Mouse (Mus musculus) forebrain, embryonic 16.5 days (tissue): Measurements from ENCODE around the gene Csrnp2. TPM values are rescaled to one million over a fixed set of nuclear protein-coding genes. Genes with fewer than 3 reads are reported as not detected.

ENCODE experiments used
- ATAC-seq: fragments of 200-750 bp; cut with Nextera tagmentation; 2 replicates; pipeline ENCODE4 v1.8.0; 2017; ENCODE audit warnings: mild to moderate bottlenecking, moderate library complexity
- H3K27ac ChIP-seq: fragments of 300-500 bp; sonication (generic); 2 replicates; pipeline ENCODE4 v1.5.1; 2014; ENCODE audit warnings: low read length, control low read depth
- H3K27me3 ChIP-seq: fragments of 300-500 bp; sonication (generic); replicated peaks from 2 replicates; pipeline ENCODE4 v1.6.1; 2014; ENCODE audit warnings: low read length; ENCODE audit not compliant: control insufficient read depth, insufficient read depth
- H3K36me3 ChIP-seq: fragments of 300-500 bp; sonication (generic); 2 replicates; pipeline ENCODE4 v1.6.1; 2014; ENCODE audit not compliant: control insufficient read depth, insufficient read depth
- H3K4me1 ChIP-seq: fragments of 300-500 bp; sonication (generic); replicated peaks from 2 replicates; pipeline ENCODE4 v1.6.1; 2014; ENCODE audit warnings: low read length; ENCODE audit not compliant: control insufficient read depth, insufficient read depth
- H3K4me2 ChIP-seq: fragments of 300-500 bp; sonication (generic); 2 replicates; pipeline ENCODE4 v1.6.1; 2014; ENCODE audit warnings: mild to moderate bottlenecking, low read length, control low read depth
- H3K4me3 ChIP-seq: fragments of 300-500 bp; sonication (generic); replicated peaks from 2 replicates; pipeline ENCODE4 v1.5.1; 2014; ENCODE audit warnings: mild to moderate bottlenecking, low read length, control low read depth
- H3K9ac ChIP-seq: fragments of 300-500 bp; sonication (generic); replicated peaks from 2 replicates; pipeline ENCODE4 v1.6.1; 2014; ENCODE audit warnings: low read depth, low read length, control low read depth
- H3K9me3 ChIP-seq: fragments of 300-500 bp; sonication (generic); 2 replicates; pipeline ENCODE4 v1.6.1; 2016; ENCODE audit warnings: low read length; ENCODE audit not compliant: control insufficient read depth
- WGBS: fragments of 180-500 bp; shearing (Covaris S2); extraction: QIAGEN DNeasy Blood & Tissue Kit; methylation state at CpG from one replicate; pipeline ENCODE4 v1.1.7; 2014; 5-methylcytosine and 5-hydroxymethylcytosine counted together
- polyA plus RNA-seq: library from polyadenylated mRNA; unstranded; fragments of >200 nt; fragmentation: Nextera tagmentation; extraction: Ambion mirVana; gene quantifications from 2 replicates; pipeline ENCODE4 v1.2.1, GENCODE M21; 2015

The Csrnp2 gene
- polyA plus RNA-seq, 1 experiment from 2014 or later = 56.3 TPM

GRCm38 (mm10) chr15:100456356-100456991, 38.8 kb downstream of the Csrnp2 start:
- no peak overlapping the region for H3K9ac ChIP-seq
- H3K4me1 ChIP-seq = no peaks in the 10 kb centered on the region
- H3K27me3 ChIP-seq = 0 out of 2 replicates have a peak, but pooled peaks cover 2% of the 10 kb centered on the region
- no peak overlapping the region for H3K4me2 ChIP-seq
- H3K27ac ChIP-seq = no peak overlapping the region
- ATAC-seq = no peak
- H3K9me3 ChIP-seq = no peaks in the 10 kb centered on the region
- 59% methylated on average over 7 of the region's 7 CpGs for WGBS
- no peak overlapping the region for H3K4me3 ChIP-seq
- H3K36me3 ChIP-seq = no peaks in the 10 kb centered on the region

GRCm38 (mm10) chr15:100452486-100452885, 42.8 kb downstream of the Csrnp2 start:
- H3K4me3 ChIP-seq = no peak overlapping the region
- no peaks in the 10 kb centered on the region for H3K27me3 ChIP-seq
- no peaks in the 10 kb centered on the region for H3K9me3 ChIP-seq
- 82% methylated on average over 11 of the region's 11 CpGs for WGBS
- no peak overlapping the region for H3K4me2 ChIP-seq
- no peaks in the 10 kb centered on the region for H3K36me3 ChIP-seq
- peaks cover 6% of the 10 kb centered on the region; the same call in 1 of the 2 replicates for H3K4me1 ChIP-seq
- H3K27ac ChIP-seq = no peak overlapping the region
- no peak overlapping the region for H3K9ac ChIP-seq
- no peak for ATAC-seq

GRCm38 (mm10) chr15:100451245-100451644, 44.0 kb downstream of the Csrnp2 start:
- H3K27me3 ChIP-seq = no peaks in the 10 kb centered on the region
- WGBS = 49% methylated on average over 16 of the region's 16 CpGs
- no peak overlapping the region for H3K9ac ChIP-seq
- H3K4me2 ChIP-seq = no peak overlapping the region
- H3K36me3 ChIP-seq = no peaks in the 10 kb centered on the region
- H3K4me1 ChIP-seq = peaks cover 6% of the 10 kb centered on the region; the same call in 1 of the 2 replicates
- ATAC-seq = no peak
- no peak overlapping the region for H3K4me3 ChIP-seq
- H3K9me3 ChIP-seq = no peaks in the 10 kb centered on the region
- no peak overlapping the region for H3K27ac ChIP-seq

- 95% methylated on average over 3 of the region's 3 CpGs for WGBS
- no peaks in the 10 kb centered on the region for H3K36me3 ChIP-seq
- ATAC-seq = no peak
Measured at GRCm38 (mm10) chr15:100449495-100449894, 45.8 kb downstream of the Csrnp2 start.

GRCm38 (mm10) chr15:100448572-100448971, 46.7 kb downstream of the Csrnp2 start:
- Histone ChIP-seq H3K9me3 (no peaks in the 10 kb centered on the region), H3K4me1 (peaks cover 13% of the 10 kb centered on the region), H3K36me3 (no peaks in the 10 kb centered on the region), H3K4me3 (no peak overlapping the region), H3K27me3 (no peaks in the 10 kb centered on the region), H3K27ac (no peak overlapping the region), H3K9ac (no peak overlapping the region), H3K4me2 (no peak overlapping the region)
- no peak for ATAC-seq
- WGBS = 75% methylated on average over 4 of the region's 4 CpGs

More at GRCm38 (mm10) chr15:100449495-100449894, 45.8 kb downstream of the Csrnp2 start:
- Histone ChIP-seq H3K4me2 (no peak overlapping the region), H3K4me1 (peaks cover 6% of the 10 kb centered on the region; the same call in 1 of the 2 replicates), H3K4me3 (no peak overlapping the region), H3K27me3 (no peaks in the 10 kb centered on the region), H3K9ac (no peak overlapping the region), H3K27ac (no peak overlapping the region), H3K9me3 (no peaks in the 10 kb centered on the region)

- no peak overlapping the region for H3K4me2 ChIP-seq
- 78% methylated on average over 2 of the region's 2 CpGs for WGBS
- H3K4me1 ChIP-seq = peaks cover 16% of the 10 kb centered on the region
- ATAC-seq = no peak
- H3K4me3 ChIP-seq = no peak overlapping the region
- no peaks in the 10 kb centered on the region for H3K9me3 ChIP-seq
- H3K36me3 ChIP-seq = no peaks in the 10 kb centered on the region
- no peak overlapping the region for H3K27ac ChIP-seq
- no peak overlapping the region for H3K9ac ChIP-seq
- no peaks in the 10 kb centered on the region for H3K27me3 ChIP-seq
Measured at GRCm38 (mm10) chr15:100446887-100447286, 48.4 kb downstream of the Csrnp2 start.

GRCm38 (mm10) chr15:100443126-100443922, 52.0 kb downstream of the Csrnp2 start:
- peak; percentile 99 for ATAC-seq
- Histone ChIP-seq H3K27ac (peak overlapping the region; percentile 74), H3K4me1 (peaks cover 10% of the 10 kb centered on the region), H3K9ac (peak overlapping the region; percentile 63), H3K4me3 (peak overlapping the region; percentile 48), H3K4me2 (peak overlapping the region; percentile 59), H3K36me3 (no peaks in the 10 kb centered on the region), H3K9me3 (no peaks in the 10 kb centered on the region), H3K27me3 (no peaks in the 10 kb centered on the region)
- WGBS = 8% methylated on average over 20 of the region's 31 CpGs

- Histone ChIP-seq H3K9me3 (no peaks in the 10 kb centered on the region), H3K36me3 (no peaks in the 10 kb centered on the region), H3K4me3 (no peak overlapping the region), H3K27me3 (no peaks in the 10 kb centered on the region), H3K4me1 (no peaks in the 10 kb centered on the region), H3K27ac (no peak overlapping the region), H3K4me2 (no peak overlapping the region), H3K9ac (no peak overlapping the region)
- 66% methylated on average over 10 of the region's 10 CpGs for WGBS
- no peak for ATAC-seq
Measured at GRCm38 (mm10) chr15:100436518-100436917, 58.8 kb downstream of the Csrnp2 start.

GRCm38 (mm10) chr15:100436112-100436511, 59.2 kb downstream of the Csrnp2 start:
- Histone ChIP-seq H3K9ac (no peak overlapping the region), H3K9me3 (no peaks in the 10 kb centered on the region), H3K4me1 (no peaks in the 10 kb centered on the region), H3K27ac (no peak overlapping the region), H3K4me3 (no peak overlapping the region), H3K4me2 (no peak overlapping the region), H3K36me3 (no peaks in the 10 kb centered on the region), H3K27me3 (no peaks in the 10 kb centered on the region)
- no peak for ATAC-seq
- WGBS = 92% methylated on average over 4 of the region's 4 CpGs
